Mouse (Mus musculus): ENCODE data around the gene E2f2.

Gene E2f2

DNA sequence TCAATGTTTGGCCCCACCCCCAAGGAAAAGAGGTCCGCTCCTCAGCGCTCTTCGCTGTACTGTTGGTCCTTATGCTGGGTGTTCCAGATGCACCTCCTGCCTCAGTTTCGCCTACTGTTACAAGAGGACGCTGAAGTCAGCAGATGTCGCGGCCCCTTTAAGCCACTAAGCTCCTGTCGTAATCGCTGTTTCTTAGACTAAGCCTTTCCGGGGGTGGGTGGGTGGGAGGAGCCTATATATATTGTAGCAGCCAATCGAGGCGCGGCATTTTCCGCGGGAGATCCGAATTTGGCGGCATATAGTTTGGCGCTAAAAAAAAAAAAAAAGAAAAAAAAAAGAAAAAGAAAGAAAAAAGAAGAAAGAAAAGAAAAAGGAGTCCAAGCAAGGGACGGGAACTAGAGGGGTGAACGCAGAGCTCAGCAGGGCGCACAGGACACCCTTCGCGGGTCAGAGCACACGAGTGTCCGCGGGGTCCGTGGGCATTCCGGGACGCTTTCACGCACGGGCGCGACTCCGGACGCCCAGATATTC lies at the start of gene E2f2:
TSS of gene E2f2 (plus strand) at position 384 of the 531 bp plus-strand sequence.
- DNase-seq (ENCODE audit: low spot score): no peak

DNA sequence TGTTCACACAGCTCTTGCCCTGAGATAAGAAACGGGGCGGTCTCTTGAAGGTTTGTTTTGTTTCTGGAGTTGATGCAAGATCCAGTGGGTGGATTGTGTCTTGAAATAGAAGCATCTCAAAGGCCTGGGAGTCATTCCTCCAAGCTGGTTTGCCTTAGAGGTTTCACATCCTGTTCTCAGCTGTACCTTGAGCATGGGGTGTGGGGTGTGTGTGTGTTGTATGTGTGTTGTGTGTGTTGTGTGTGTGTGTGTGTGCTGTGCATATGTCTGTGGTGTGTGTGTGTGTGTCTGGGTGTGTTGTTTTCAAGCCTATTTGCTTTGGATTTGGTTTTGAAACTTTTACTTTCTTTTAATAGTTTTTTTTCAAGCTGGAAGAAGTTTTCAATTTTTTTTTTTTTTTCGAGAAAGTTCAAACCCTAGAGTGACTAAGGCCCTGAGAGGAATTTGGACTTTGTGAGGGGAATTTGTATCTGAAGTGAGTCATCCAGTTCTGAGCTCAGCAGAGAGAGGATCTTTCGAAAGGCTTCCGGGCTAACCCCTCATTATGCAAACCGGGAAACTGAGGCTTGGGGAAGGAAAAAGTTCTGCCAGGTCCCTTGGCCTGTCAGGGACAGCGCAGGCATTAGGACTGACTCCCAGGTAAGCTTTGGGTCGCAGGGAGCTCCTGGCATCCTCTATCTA lies 48.9 kb upstream of the E2f2 start:
- no peak for DNase-seq (ENCODE audit: low spot score)

DNA sequence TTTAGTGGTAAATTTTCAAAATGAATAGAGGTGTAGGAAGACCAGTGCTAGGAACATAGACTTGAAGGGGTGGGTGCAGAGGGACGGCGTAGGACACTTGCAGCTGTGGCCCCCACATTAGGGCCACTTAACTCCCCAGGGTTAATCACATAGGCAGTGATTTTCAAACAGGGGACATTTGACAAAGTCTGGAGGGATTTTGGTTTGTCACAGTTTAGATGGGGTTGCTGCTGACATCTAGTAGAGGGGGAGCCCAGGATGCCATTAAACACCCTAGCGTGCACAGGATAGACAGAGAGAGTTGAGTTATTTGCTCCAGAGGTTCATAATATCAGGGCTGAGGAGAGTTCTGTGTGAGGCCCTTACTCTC lies 48.4 kb upstream of the E2f2 start:
- no peak for DNase-seq (ENCODE audit: low spot score)

DNA sequence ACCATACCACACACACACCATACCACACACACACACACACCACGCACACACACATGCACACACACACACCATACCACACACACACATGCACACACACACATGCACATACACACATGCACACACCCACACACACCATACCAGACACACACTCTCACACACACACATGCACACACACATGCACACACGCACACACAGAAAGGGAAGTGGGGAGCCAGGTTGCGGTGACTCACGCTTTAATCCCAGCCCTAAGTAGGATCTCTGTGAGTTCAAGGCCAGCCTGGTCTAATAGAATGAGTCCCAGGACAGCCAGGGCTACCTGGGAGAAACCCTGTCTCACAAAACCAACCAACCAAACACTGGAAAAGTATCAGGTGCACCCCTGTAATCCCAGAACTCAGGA lies 47.6 kb upstream of the E2f2 start:
- no peak for DNase-seq (ENCODE audit: low spot score)

DNA sequence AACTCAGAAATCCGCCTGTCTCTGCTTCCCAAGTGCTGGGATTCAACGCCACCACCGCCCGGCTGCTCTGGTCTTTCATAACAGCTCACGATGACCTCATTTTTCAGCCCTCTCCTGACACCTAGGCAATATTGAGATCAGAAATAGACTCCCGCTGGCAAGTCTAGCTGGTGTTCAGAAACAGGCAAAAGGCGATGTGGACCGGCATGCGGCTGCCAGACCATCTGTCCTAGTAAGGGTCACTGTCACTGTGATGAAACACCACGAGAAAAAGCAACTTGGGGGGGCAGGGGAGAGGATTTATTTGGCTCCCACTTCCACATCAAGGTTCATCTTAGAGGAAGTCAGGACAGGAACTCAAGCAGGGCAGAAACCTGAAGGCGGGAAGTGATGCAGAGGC lies 46.7 kb upstream of the E2f2 start:
- DNase-seq (ENCODE audit: low spot score): no peak

DNA sequence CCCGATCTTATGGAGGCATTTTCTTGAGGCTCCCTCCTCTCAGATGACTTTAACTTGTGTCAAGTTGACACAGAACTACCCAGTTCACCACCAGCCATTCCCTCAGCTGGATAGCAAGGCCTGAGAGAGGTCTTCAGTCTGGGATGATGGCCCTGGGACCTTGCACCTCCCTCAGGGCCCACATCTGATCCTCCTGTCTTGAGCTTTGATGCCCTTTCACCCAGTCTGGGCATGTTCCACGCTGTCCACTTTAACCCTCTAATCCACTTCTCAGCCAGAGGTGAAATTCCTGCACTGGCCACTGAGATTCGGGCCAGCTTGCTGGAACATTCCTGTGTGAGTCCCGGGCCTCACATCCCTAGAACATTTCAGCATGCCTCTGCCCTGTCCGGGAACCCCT lies 46.2 kb upstream of the E2f2 start:
- no peak for DNase-seq (ENCODE audit: low spot score)

DNA sequence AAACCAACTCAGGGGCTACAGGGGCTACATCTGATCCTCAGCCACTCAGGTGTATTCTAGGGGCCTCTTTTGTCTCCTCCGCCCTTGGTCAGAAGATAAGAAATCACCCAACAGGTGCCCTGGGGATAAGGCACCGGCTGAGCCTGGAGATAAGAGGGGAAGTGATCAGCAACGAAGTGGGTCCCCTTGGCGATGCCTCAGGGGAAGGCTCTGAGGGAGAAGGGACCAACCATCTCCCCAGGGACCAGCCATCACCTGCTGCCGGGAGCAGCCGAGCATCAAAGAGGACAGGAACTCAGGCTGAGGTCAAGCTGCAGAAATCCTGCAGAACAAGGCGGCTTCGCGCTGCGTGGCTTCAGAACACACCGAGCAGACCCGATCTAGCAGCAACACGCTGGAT lies 44.5 kb upstream of the E2f2 start:
- no peak for DNase-seq (ENCODE audit: low spot score)

DNA sequence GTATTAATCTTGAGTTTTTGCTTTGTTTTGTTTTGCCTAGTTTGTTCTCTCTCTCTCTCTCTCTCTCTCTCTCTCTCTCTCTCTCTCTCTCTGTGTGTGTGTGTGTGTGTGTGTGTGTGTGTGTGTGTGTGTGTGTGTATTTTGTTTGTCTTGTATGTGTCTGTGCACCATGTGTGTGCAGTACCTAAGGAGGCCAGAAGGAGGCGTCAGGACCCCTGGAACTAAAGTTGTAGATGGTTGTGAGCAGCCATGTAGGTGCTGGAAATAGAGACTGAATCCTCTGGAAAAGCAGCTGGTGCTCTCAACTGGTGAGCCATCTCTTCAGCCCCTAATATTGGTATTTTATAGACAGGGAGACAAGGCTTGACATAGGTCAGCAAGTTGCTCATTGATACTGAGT lies 42.4 kb upstream of the E2f2 start:
- no peak for DNase-seq (ENCODE audit: low spot score)

DNA sequence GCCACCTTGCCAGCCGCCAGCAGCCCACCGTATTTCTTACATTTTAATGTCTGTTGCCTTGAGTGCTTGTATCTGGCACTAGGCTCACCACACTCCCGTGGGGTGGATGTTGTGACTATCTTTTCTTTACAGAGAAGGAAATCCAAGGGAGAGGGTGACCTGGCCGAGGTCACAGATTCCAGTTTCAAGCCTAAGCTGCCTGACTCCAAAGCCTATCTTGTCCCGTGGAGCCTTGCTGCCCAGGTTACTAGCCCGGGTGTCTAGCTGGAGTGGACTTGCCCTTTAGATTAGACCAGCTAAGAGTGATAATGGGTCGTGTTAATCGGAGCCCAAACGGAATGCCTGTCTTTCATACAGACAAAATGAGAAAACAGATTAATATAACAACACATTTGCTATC lies 38.4 kb upstream of the E2f2 start:
- DNase-seq (ENCODE audit: low spot score): no peak

DNA sequence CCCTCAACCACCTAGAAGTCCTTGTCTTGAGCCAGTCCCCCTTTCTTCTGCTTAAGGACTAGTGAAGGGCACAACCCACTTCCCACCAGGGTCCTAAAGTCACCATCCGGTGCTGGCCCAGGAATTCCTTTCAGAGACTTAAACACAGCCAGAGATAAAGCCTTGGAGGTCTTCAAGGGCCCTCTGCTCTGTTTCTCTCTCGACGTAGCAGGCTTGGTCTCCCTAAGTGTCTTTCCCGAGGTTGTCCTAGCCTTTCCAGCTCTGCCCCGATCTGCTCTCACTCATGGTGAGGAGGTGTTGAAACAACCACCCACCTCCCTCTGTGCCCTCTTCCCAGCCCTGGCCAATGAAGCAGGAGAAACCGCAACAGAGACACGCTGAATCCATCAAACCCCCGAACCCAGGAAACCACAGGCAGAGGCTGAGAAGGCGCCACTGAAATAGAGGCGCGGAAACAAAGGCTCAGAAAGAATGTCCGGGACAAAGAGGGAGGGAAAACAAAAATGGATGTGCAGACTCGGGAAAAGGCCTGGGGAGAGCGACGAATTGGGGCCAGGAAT lies 37.7 kb upstream of the E2f2 start:
- no peak for DNase-seq (ENCODE audit: low spot score)

DNA sequence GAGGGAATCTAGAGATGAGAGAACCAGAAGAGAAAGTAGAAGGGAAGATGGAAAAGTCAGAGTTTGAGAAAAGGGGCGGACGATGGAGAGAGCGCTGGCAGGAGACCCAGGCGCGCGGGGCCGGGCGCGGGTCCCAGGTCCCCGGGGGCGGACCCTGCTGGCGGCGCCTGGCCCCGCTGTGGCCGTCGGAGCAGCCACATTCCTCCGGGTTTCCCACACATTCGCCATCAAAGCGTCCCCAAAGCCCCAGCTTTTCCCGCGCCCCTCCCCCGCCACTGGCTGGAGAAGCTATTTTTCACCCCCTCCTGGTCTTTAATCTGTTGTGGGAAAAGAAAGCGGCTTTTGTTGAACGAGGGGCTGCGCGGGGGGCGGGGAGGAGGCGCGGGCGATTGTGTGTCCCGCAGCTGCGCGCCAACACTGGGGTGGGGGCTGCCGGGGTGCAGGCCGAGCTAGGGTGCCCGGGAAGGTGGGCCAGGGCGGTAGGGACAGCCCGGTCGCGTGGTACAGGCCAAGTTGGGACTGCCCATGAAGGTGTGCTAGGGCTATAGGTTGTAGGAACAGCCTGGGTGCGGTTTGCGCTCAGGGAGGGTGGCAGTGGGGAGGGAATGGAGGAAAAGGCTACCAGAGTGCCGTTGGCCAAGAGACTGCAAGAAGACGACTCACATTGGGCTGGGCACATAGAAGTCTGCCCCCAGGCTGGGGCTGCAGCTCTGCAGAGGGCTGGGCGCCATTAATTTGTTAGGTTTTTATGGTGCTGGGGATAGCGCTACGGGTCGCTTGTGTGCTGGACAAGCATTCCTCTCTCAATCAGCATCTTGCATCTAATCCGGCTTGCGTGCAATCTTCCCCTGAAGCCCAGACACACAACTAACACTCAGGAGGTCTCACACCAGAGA lies 37.0 kb upstream of the E2f2 start:
- DNase-seq (ENCODE audit: low spot score): no peak

DNA sequence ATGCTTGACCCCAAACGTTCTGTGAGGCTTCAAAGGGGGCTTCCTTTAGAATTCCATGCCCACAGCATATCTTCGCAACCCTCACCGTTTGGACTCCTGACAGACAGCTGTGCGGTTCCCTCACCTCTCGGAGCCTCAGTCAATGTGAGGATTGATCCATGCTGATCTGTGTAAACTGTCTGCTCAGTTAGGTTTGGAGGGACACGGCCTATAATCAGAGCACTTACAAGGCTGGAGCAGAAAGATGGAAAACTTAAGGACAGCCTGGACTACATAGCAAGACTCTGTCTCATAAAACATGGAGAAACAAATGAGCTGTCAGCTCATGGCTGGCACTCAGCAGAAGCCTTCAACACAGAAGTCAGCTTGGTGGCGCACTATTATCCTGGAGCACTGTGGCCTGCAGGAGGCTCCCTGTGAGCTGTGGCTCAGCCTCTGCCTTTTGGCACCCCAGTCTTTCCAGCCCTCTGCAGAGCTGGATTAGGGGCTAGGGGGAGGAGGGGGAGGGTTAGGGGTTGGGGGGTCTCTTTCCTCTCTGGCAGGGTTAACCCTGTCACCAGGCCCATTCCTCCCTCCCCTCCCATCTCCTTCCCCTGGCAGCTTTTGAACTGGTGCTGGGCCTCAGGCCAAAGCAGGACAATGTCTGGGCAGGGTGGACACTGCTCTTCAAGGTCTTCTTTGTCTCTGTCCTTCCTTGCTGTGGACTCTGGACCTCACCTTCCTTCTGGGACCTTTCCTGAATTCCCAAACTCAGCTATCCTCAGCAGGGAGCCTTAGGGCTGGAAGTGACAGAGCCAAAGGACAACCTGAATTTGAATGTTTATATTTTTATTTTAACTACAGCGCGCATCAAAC lies 36.1 kb upstream of the E2f2 start:
- no peak for DNase-seq (ENCODE audit: low spot score)

DNA sequence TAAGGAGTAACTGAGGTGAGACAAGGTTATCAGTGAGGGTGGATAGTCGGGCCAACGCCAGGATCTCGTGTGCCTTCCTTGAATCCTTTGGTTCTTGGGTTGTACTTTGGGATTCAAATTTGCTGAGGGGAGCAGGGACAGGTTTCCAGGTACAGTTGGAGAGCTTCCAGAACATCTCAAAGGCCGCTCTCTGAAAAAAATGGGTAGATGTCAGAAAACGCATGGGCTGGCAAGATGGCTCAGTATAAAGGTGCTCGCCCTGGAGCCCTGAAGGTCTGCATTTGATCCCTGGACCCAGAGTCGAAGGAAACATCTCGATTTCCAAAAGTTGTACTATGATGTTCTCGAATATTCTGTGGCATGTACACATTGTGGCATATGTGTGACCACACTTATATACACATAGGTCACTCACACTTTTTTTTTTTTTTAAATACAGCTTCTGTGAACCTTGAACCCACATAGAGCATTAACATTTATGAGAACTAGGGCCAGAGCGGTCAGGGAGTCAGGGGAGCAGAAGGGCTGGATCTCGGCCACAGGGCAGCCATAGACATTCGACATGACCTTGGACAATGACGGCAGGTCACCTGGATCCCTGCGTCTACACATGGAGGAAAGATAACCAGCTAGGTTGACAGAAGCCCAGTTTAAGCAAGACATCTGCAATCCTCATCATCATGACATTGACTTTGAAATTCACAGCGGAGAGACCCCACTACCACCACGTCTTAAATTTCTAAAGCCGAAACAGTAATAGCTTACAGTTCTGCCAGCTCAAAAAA lies 32.7 kb upstream of the E2f2 start:
- DNase-seq (ENCODE audit: low spot score): no peak

DNA sequence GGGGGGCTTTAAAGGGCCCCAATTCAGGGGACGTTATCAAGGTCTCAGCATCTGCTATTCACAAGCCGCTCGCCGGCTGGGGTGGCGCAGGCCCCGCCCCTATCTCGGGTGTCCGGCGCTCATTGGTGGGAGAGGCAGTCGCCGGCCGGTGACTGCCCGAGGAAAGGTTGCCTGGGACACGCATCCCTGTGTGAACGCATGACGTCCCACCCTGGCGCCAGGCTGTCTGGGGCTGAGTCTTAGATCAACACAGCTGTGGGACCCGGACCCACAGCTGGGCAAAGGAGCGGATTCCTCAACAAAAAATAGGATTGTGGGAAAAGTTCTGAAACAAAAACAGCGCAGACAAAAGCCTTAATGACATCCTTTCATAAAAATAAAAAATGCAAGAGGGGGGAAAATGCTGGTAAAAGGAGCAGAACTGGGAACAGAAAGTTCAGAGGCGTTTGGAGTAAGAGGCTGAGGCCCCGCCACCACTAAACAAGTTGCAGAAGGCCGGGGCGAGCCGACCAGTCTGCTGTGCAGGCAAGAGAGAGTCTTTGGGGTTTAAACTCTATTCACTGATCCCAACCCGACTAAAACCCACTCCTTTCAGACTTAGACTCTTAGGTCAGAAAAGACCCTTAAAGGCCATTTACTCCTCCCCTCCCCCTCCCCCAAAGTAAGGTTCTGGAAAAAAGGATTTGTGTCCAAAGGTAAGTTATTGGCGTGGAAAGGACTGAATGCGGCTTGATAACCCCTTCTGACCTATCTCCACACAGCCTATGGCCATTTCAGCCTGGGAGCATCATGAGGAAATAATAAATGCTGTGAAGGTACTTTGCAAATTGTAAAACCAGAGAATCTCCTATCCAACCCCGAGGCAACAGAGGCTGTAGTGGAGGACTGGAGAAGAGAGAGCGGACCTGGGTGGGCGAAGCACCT lies 31.6 kb upstream of the E2f2 start:
- DNase-seq (ENCODE audit: low spot score): no peak

DNA sequence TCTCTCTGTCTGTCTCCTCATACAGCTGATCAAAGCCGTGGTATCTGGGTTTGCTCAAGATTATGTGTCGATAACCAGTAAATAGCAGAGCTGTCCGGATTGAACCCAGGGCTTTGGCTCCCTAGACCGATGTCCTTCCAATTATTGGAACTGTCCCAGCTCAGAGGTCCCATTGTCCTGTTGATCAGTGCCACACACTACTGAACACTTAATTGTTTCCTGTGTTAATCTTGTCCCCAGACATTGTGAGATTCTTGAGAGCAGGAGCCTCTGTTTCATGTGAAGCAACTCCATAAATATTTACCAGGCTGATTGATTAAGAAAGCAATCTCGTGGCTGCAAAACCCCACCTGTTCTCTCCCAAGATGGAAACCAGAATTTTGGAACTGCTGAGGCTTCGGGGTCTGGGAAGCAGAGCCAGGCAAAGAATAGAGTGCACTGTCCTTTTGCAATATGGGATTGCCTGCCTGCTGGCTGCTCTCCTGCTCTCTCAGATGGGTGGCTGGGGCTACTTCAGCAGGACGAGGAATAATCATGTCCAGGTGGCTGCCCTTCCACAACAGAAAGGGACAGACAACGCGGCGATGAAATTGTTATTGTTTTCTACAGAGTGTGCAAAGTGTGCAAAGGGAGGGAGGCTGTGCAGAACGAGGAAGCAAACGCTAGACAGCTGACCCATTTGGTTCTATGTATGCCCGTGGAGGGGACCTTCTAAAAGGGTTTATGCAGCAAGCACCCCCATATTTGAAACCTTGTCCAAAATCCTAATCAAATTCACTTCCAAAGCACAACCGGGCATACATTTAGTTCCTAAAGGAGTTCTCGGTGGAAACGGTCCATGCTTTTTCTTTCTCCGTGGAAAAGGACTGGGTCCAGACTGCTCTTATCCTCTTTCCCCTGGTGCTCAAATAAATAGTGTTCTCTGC lies 29.7 kb upstream of the E2f2 start:
- DNase-seq (ENCODE audit: low spot score): no peak

DNA sequence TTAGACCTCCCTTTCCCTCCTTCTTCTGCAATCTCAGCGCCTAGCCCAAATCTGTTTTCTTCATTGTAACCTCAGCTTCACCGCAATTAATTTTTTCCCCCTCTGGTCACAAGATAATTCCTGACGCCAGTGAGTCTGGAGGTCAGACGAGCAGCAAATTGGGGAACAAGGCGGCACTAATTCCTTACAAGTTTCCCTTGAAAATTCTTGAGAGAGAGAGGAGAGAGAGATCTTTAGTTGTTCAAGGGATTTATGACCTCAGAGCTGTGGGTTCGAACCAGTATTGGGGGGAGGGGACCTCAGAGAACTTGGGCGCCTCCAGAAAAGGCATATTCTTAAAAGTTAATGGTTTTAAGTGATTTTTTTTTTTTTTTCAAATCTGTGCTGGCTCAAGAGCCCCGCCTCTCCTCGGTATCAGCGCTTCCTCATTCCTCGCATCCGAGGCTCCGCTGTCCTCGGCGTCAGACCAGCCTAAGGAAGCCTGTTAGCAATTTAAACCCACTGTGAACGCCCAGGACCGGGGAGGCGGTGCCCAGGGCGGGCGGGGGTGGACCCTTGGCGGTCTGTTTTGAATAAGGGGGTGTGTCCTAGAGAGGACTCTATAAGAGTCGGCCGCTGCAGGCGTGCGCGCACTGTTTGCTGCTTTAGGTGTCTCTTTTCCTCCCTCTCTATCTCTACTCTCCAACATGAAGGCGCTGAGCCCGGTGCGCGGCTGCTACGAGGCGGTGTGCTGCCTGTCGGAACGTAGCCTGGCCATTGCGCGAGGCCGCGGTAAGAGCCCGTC lies 28.8 kb upstream of the E2f2 start, which contains the start of gene Id3:
TSS of gene Id3 (plus strand) at position 305 of the 784 bp plus-strand sequence.
- peak; percentile 50 for DNase-seq (ENCODE audit: low spot score)

DNA sequence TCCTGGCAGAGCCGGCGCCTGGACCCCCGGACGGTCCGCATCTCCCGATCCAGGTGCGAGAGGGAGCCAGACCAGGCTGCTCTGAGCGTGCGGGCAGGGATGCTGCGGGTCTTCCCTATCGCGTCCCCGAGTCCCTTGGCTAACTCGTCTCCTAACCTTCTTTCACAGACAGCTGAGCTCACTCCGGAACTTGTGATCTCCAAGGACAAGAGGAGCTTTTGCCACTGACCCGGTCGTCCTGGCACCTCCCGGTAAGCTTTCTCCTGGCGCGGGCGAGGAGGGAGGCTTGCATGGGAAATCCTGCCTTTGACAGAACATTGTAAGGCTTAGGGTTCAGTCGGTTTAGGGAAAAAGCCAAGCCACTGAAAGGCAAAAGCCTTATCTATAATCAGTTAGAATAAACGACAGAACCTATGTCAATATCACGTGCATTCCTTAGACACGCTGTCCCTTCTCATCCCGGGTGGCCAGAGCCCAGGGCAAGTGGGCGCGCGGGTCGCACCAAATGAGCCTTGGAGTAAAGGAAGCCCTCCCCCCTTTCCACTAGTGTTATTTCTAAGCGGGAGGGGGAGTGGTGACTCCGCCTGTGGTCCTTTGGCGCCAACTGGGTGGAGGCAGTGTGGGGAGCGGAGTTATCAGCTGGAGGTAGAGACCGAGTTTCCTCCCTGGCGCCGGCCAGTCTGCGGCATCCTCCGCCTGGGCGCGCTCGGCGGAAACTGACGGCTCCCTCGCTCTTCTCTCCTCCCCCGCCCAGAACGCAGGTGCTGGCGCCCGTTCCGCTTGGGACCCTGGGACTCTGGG lies 27.9 kb upstream of the E2f2 start:
- no peak for DNase-seq (ENCODE audit: low spot score)

All from layer of hippocampus, adult 9-10 months (tissue).